Mouse (Mus musculus) cerebellum, adult 2 months (tissue): ENCODE data around the gene Chchd3.

Experiments
- CTCF ChIP-seq: fragments of 200-500 bp; IDR thresholded peaks from 2 replicates; pipeline ENCODE4 v1.5.1; 2011; ENCODE audit warnings: low read depth, mild to moderate bottlenecking, control low read depth, low read length, moderate library complexity, borderline replicate concordance; ENCODE audit not compliant: insufficient read depth
- POLR2A ChIP-seq: fragments of 200-500 bp; IDR thresholded peaks from 2 replicates; pipeline ENCODE4 v1.6.1; 2011; ENCODE audit warnings: low read length, control low read depth, borderline replicate concordance; ENCODE audit not compliant: insufficient read depth

- TF ChIP-seq CTCF (no peak), POLR2A (no peak)
Observed at GRCm38 (mm10) chr6:32888894-32889529, 171.0 kb downstream of the Chchd3 start.
